Mouse (Mus musculus) liver, embryonic 12.5 days (tissue): ENCODE data around the gene 4933424G06Rik. TPM values are rescaled to one million over a fixed set of nuclear protein-coding genes. Genes with fewer than 3 reads are reported as not detected.

Source experiments
- ATAC-seq: fragments of 200-750 bp; cut with Nextera tagmentation; 2 replicates; pipeline ENCODE4 v1.8.0; 2017; ENCODE audit warnings: moderate number of reproducible peaks, mild to moderate bottlenecking, moderate library complexity
- H3K27ac ChIP-seq: fragments of 300-500 bp; sonication (generic); 2 replicates; pipeline ENCODE4 v1.5.1; 2016; ENCODE audit warnings: mild to moderate bottlenecking
- H3K27me3 ChIP-seq: fragments of 300-500 bp; sonication (generic); replicated peaks from 2 replicates; pipeline ENCODE4 v1.6.1; 2016; ENCODE audit warnings: mild to moderate bottlenecking, moderate library complexity
- H3K36me3 ChIP-seq: fragments of 300-500 bp; sonication (generic); 2 replicates; pipeline ENCODE4 v1.6.1; 2016; ENCODE audit warnings: mild to moderate bottlenecking, moderate library complexity
- H3K4me1 ChIP-seq: fragments of 300-500 bp; sonication (generic); 2 replicates; pipeline ENCODE4 v1.6.1; 2016
- H3K4me2 ChIP-seq: fragments of 300-500 bp; sonication (generic); 2 replicates; pipeline ENCODE4 v1.6.1; 2016; ENCODE audit warnings: mild to moderate bottlenecking, moderate library complexity
- H3K4me3 ChIP-seq: fragments of 300-500 bp; sonication (generic); 2 replicates; pipeline ENCODE4 v1.5.1; 2016; ENCODE audit warnings: mild to moderate bottlenecking, moderate library complexity
- H3K9ac ChIP-seq: fragments of 300-500 bp; sonication (generic); 2 replicates; pipeline ENCODE4 v1.6.1; 2016; ENCODE audit warnings: mild to moderate bottlenecking, moderate library complexity
- H3K9me3 ChIP-seq: fragments of 300-500 bp; sonication (generic); replicated peaks from 2 replicates; pipeline ENCODE4 v1.6.1; 2016; ENCODE audit warnings: mild to moderate bottlenecking, moderate library complexity
- WGBS: fragments of 180-500 bp; shearing (Covaris S2); methylation state at CpG from one replicate; pipeline ENCODE4 v1.1.7; 2016; ENCODE audit not compliant: insufficient replicate concordance; 5-methylcytosine and 5-hydroxymethylcytosine counted together
- polyA plus RNA-seq: library from polyadenylated mRNA; unstranded; fragments of >200 nt; fragmentation: Nextera tagmentation; extraction: Ambion mirVana; gene quantifications from 2 replicates; pipeline ENCODE4 v1.2.1, GENCODE M21; 2016

The 4933424G06Rik gene
- polyA plus RNA-seq, 1 experiment from 2014 or later = 0.11 TPM

DNA sequence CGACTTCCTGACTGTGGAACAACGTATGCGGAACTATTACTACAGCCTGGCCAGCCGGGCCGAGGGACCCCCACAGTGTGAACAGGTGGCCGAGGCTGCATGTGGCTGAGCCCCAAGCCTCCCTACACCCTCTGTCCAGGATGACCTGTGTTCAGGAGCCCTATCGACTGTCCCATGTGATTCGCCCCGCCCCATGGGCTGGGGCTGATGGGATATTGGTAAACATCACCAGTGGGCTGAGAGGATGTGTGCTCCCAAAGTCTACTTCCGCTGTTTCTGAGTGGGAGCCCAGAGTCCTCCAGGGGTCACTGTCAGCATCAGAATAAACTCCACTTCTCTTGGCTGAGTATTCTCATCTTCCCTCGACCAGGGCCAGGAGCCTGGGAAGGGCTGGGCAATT lies 72.5 kb downstream of the 4933424G06Rik start:
- Histone ChIP-seq H3K36me3 (no peaks in the 10 kb centered on the region), H3K4me1 (peaks cover 27% of the 10 kb centered on the region), H3K4me3 (no peak overlapping the region), H3K9ac (no peak overlapping the region), H3K9me3 (no peaks in the 10 kb centered on the region), H3K4me2 (no peak overlapping the region), H3K27ac (no peak overlapping the region), H3K27me3 (peaks cover 21% of the 10 kb centered on the region)
- 66% methylated on average over 11 of the region's 11 CpGs for WGBS
- no peak for ATAC-seq

DNA sequence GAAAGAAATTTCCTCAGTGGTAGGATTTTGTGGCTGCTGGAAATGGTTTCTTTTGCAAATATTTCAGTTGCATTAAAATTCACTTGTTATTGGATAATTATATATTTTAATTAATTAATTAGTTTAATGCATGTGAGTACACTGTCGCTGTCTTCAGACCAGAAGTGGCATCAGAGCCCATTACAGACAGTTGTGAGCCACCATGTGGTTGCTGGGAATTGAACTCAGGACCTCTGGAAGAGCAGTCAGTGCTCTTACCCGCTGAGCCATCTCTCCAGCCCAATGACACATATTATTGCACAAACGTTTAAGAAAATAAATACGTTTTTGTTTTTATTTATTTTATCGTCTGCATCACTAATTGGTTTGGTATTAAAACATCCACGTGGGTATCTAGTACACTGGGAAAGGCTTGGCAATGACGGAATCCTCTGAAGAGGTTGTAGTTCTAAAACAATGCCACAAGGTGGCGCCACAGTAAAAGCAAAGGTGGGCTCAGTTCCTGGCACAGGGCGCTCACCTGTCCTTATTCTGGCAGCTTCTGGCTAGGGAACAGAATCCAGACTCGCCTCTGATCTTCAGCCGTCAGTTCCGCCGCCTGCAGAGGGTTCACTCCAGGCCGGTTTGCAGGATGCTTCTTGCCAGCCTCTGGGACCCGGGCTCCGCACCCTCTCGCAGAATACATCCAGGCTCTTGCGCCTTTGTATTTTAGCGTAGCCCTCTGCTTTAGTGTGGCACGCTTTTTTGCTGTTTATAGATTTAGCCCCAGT lies 74.6 kb downstream of the 4933424G06Rik start:
- H3K27ac ChIP-seq = no peak overlapping the region
- H3K4me3 ChIP-seq = peak overlapping the region; percentile 49
- H3K36me3 ChIP-seq = no peaks in the 10 kb centered on the region
- H3K4me2 ChIP-seq = peak overlapping the region; percentile 78
- peaks cover 21% of the 10 kb centered on the region for H3K27me3 ChIP-seq
- peak; percentile 63 for ATAC-seq
- 4% methylated on average over 20 of the region's 20 CpGs for WGBS
- H3K9ac ChIP-seq = peak overlapping the region; percentile 58
- peaks cover 29% of the 10 kb centered on the region for H3K4me1 ChIP-seq
- H3K9me3 ChIP-seq = no peaks in the 10 kb centered on the region

DNA sequence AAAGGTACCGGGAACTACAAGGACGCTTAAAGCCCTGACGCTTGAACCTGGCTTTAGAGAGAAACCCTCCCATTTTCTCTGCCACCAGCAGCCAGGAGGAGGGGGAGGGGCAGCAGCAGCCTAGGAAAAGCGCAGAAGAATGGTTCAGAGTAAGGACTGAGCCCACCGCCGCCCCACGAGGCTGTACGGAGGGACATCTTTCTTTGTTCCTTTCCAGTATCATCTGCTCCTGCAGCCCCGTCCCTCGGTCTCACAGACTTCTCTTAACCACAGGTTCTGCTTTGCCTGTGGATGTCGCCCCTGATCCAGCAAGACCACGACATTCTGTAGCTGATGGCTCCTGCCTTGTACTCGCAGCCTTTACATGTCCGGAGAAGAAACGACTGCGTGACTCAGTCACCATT lies 75.3 kb downstream of the 4933424G06Rik start:
- ATAC-seq = no peak
- WGBS = 3% methylated on average over 16 of the region's 16 CpGs

DNA sequence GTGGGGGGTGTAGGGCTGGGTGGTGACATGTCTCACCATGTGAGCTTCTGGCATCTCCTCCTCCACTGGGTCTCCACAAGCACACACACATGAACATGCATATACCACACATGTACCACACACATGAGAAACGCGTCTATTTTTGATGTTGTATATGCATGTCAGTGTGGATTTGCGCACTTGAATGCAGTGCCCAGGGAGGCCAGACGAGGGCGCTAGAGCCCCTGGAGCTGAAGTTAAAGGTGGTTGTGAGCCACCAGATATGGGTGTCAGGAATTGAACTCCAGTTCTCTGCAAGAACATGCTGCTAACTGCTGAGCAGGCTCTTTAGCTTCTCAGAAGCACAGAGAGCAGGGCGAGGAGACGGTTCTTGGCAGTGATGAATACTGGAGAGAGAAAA lies 76.4 kb downstream of the 4933424G06Rik start:
- WGBS = 84% methylated on average over 7 of the region's 7 CpGs
- Histone ChIP-seq H3K9ac (no peak overlapping the region), H3K4me3 (no peak overlapping the region), H3K27ac (no peak overlapping the region), H3K9me3 (no peaks in the 10 kb centered on the region), H3K27me3 (peaks cover 13% of the 10 kb centered on the region), H3K36me3 (peaks cover 10% of the 10 kb centered on the region), H3K4me2 (no peak overlapping the region), H3K4me1 (peaks cover 29% of the 10 kb centered on the region)
- no peak for ATAC-seq

More for the DNA sequence above, 75.3 kb downstream of the 4933424G06Rik start:
- H3K4me2 ChIP-seq = peak overlapping the region; percentile 78
- H3K4me1 ChIP-seq = peaks cover 29% of the 10 kb centered on the region
- no peaks in the 10 kb centered on the region for H3K36me3 ChIP-seq
- H3K27ac ChIP-seq = no peak overlapping the region
- H3K9me3 ChIP-seq = no peaks in the 10 kb centered on the region
- H3K9ac ChIP-seq = no peak overlapping the region; the same call in 1 of the 2 replicates
- peaks cover 21% of the 10 kb centered on the region for H3K27me3 ChIP-seq
- H3K4me3 ChIP-seq = peak overlapping the region; percentile 49

DNA sequence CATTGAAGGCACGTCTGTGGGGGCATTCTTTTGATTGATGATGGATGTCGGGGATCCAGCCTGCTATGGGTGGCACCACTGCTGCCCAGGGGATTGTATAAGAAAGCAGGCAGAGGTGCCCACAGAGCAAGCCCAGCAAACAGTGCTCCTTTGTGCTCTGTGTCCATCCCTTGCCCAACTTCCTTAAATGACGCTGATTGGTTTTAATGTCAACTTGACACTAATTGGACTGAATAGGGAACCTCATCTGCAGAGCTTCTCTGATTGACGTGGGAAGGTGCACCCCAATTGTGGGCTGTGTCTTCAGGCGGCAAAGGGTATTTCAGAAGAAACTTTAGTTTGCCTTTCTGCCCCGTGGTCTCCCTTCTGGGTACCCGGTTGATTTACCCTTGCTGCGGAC lies 79.5 kb downstream of the 4933424G06Rik start:
- peaks cover 11% of the 10 kb centered on the region for H3K27me3 ChIP-seq
- no peak for ATAC-seq
- H3K4me1 ChIP-seq = peaks cover 19% of the 10 kb centered on the region
- H3K27ac ChIP-seq = no peak overlapping the region
- no peak overlapping the region for H3K9ac ChIP-seq
- H3K4me2 ChIP-seq = no peak overlapping the region
- 75% methylated on average over 8 of the region's 8 CpGs for WGBS
- H3K4me3 ChIP-seq = no peak overlapping the region
- H3K36me3 ChIP-seq = peaks cover 40% of the 10 kb centered on the region
- no peaks in the 10 kb centered on the region for H3K9me3 ChIP-seq

DNA sequence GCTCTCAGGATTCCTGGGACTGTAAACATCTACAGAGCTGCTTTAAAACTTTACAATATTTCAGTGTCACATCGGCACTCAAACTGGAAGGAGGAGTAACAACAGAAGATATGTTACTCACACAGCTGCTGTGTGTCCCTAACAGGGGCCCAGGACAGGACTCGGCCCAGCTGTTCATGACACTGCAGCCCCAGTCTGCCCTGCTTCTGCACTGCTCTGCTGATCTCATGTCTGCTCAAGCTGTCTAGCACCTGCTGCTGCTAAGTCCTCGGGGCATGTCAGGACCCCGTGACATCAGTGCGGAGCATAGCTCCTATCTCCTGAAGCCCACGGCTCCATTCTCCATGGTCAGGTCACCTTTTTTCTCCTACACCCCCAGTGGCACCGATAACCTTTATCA lies 86.8 kb downstream of the 4933424G06Rik start:
- Histone ChIP-seq H3K27ac (no peak overlapping the region), H3K36me3 (peaks cover 98% of the 10 kb centered on the region), H3K9ac (no peak overlapping the region), H3K9me3 (no peaks in the 10 kb centered on the region), H3K4me3 (no peak overlapping the region), H3K27me3 (no peaks in the 10 kb centered on the region), H3K4me2 (no peak overlapping the region), H3K4me1 (no peaks in the 10 kb centered on the region)
- ATAC-seq = no peak
- WGBS = 87% methylated on average over 7 of the region's 7 CpGs

DNA sequence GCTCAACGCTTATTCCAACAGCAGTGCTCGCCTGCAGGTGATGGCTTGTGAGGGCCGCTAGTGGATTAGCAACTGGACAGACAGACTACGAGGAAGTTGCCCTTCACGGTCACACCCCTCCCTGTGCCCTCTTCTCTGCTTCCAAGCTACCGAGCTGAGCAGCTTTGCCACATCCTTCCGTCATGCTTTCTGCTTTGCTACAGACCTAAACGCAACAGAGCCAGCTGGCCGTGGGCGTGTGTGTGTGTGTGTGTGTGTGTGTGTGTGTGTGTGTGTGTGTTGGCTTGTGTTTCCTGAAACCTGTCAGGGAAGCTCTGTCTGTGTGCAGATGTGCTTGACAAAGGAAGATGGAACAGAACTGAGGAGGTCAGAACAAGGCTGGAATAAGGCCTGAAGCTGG lies 87.5 kb downstream of the 4933424G06Rik start:
- Histone ChIP-seq H3K27me3 (no peaks in the 10 kb centered on the region), H3K36me3 (peaks cover 98% of the 10 kb centered on the region), H3K4me3 (no peak overlapping the region), H3K9ac (no peak overlapping the region), H3K4me2 (no peak overlapping the region), H3K27ac (no peak overlapping the region), H3K9me3 (no peaks in the 10 kb centered on the region), H3K4me1 (no peaks in the 10 kb centered on the region)
- no peak for ATAC-seq
- 80% methylated on average over 10 of the region's 10 CpGs for WGBS

DNA sequence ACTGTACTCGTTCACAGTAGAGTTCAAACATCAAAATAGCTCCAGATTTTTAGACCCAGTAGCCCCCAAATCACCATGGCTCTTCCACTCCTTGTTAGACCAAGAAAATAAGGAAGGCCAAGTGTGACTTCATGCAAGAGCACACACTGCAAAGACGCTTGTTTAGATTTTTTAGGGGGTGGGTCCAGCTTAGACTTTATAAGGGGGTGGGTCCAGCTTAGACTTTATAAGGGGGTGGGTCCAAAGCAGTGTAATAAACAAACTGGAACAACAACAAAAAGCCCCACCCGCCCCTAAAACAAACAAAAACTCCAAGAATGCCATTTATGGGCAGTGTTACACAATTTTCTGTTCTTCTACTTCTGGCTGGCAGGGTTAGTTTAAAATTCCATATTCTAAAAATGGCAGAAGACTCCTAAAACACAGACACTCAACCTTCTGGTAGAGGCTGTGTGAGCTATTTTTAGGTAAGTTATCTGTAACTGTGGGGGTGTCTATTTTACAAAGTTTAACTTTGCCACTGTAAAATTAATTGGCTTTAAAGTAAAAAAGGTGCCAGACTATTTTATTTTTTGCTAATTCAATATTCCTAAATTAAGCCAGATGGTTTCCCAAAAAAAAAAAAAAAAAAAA lies 90.5 kb downstream of the 4933424G06Rik start:
- Histone ChIP-seq H3K27ac (no peak overlapping the region), H3K36me3 (peaks cover 96% of the 10 kb centered on the region), H3K4me3 (no peak overlapping the region), H3K4me1 (no peaks in the 10 kb centered on the region), H3K4me2 (no peak overlapping the region), H3K9me3 (no peaks in the 10 kb centered on the region), H3K27me3 (no peaks in the 10 kb centered on the region), H3K9ac (no peak overlapping the region)
- ATAC-seq = no peak
- 74% methylated on average over 3 of the region's 3 CpGs for WGBS

DNA sequence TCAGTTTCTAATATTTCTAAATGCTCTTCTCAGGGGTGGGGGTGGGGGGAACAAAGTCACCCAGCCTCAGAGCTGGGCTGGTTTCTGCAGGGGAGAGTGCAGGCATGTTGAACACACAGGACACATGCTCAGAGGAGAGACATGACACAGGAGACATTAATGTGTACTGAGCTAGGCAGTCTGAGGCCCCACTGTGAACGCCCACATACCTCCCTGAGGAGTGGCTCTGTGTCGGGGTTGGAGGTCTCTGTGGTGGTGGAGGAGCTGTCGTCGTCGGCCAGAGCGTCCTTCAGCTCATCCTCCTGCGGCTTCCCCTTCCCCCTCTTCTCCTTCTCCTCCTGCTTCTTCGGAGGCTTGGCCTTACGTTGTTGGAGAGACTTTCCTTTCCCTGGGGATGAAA lies 94.3 kb downstream of the 4933424G06Rik start:
- 79% methylated on average over 9 of the region's 9 CpGs for WGBS
- Histone ChIP-seq H3K36me3 (peaks cover 96% of the 10 kb centered on the region), H3K4me1 (no peaks in the 10 kb centered on the region), H3K4me3 (no peak overlapping the region), H3K4me2 (no peak overlapping the region), H3K27me3 (no peaks in the 10 kb centered on the region), H3K9ac (no peak overlapping the region), H3K9me3 (no peaks in the 10 kb centered on the region), H3K27ac (no peak overlapping the region)
- no peak for ATAC-seq

DNA sequence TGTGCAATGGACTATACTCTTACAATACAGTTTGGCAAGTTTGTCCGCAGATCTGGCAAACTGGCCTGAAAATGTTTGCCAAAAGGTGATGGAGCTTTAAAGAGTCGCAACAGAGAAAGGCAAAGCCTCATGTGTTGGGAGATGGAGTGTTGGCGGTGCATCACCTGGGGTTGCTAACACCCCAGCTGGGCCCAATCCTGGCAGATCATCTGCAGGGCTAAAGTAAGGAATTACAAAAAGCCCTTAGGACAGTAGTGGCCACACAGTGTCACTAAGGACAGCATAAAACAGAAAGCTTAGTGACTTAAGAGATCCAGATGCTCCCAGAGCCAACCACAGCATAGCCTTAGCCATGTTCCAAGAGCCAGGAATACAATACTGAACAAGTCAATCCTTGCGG lies 94.9 kb downstream of the 4933424G06Rik start:
- Histone ChIP-seq H3K4me3 (no peak overlapping the region), H3K27me3 (no peaks in the 10 kb centered on the region), H3K4me2 (no peak overlapping the region), H3K4me1 (no peaks in the 10 kb centered on the region), H3K9ac (no peak overlapping the region), H3K36me3 (peaks cover 96% of the 10 kb centered on the region), H3K27ac (no peak overlapping the region), H3K9me3 (no peaks in the 10 kb centered on the region)
- WGBS = 91% methylated on average over 4 of the region's 4 CpGs
- ATAC-seq = no peak

DNA sequence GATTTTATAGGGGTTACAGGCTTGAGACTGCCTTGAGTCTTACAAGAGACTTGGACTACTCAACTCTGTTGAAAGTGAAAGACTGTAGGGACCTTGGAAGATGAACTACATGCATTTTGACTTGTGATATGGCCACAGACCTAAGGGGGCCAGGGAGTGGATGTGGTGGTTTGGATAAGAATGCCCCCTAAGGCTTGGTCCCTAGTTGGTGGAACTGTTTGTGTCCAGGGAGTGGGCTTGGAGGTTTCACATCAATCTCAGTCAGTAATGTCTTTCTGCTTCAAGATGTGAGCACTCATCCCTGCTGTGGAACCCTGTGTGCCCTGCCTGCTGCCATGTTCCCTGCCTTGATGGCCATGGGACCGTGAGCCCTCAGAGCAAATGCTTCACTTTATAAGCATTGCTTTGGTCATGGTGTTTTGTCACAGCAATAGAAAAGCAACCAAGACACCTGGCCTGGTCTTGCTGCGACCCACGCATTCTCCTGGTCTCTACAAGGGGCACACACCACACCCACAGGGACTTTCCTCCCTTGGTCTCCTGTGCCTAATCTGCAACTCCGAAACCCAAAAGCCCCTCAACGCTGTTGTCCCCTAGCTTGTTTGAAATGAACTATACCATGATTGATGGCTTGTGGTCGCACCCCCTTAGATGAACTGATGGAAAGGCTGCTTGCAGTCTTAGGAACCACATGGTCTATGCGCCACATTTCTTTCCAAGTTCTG lies 96.4 kb downstream of the 4933424G06Rik start:
- H3K27me3 ChIP-seq = no peaks in the 10 kb centered on the region
- H3K36me3 ChIP-seq = peaks cover 97% of the 10 kb centered on the region
- H3K4me3 ChIP-seq = no peak overlapping the region
- H3K27ac ChIP-seq = no peak overlapping the region
- WGBS = 93% methylated on average over 7 of the region's 7 CpGs
- no peak overlapping the region for H3K4me2 ChIP-seq
- no peak for ATAC-seq
- H3K9ac ChIP-seq = no peak overlapping the region
- no peaks in the 10 kb centered on the region for H3K4me1 ChIP-seq
- no peaks in the 10 kb centered on the region for H3K9me3 ChIP-seq

DNA sequence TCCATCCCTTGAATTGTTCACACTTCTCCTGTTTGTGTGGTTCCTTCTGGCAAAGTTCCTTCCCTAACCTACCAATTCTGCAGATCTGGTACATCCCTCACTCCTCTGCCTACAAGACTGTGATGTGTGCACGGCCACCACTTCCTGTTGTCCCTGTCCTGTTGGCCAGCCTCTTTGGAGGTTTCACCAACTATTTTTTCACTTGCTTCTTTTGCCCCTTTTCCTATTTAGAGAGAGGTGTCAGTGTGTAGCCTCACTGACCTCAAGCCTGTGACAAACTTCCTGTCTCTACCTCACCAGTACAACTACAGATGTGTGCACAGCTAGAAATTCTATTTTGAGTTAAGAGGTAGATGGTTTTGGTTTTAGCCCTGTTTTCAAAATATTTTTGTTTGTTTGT lies 97.1 kb downstream of the 4933424G06Rik start:
- Histone ChIP-seq H3K4me2 (no peak overlapping the region), H3K4me1 (no peaks in the 10 kb centered on the region), H3K36me3 (peaks cover 97% of the 10 kb centered on the region), H3K9me3 (no peaks in the 10 kb centered on the region), H3K4me3 (no peak overlapping the region), H3K27me3 (no peaks in the 10 kb centered on the region), H3K27ac (no peak overlapping the region), H3K9ac (no peak overlapping the region)
- WGBS = 73% methylated on average over 1 of the region's 1 CpGs
- no peak for ATAC-seq
